Mouse (Mus musculus): ENCODE measurements at regions not wholly inside any gene's neighbourhood (a gene's known extent, or its start where the extent isn't known, plus 50 kb on each side); places are given as distances from the start of the nearest gene placed in this dataset.

- 26% methylated on average over 14 of the region's 15 CpGs for WGBS
- Histone ChIP-seq H3K4me1 (ENCODE audit: control insufficient read depth, insufficient read depth, low read length) (peaks cover 21% of the 10 kb centered on the region), H3K4me3 (replicated peaks; ENCODE audit: extremely low read depth, low read depth, low read length) (no peak overlapping the region)
- TF ChIP-seq CTCF (IDR thresholded peaks at IDR 0.05; ENCODE audit: insufficient read depth, low read length) (no peak), POLR2A (IDR thresholded peaks at IDR 0.05; ENCODE audit: borderline replicate concordance, extremely low read depth, low read depth, low read length) (no peak)
- peak; percentile 39 for DNase-seq
Observed at GRCm38 (mm10) chr13:97645107-97646020, 115.1 kb downstream of the Gm10260 start.

- WGBS = 51% methylated on average over 3 of the region's 3 CpGs
- H3K4me3 ChIP-seq (replicated peaks; ENCODE audit: extremely low read depth, low read depth, low read length) = no peak overlapping the region
- TF ChIP-seq POLR2A (IDR thresholded peaks at IDR 0.05; ENCODE audit: borderline replicate concordance, extremely low read depth, low read depth, low read length) = no peak
- TF ChIP-seq CTCF (IDR thresholded peaks at IDR 0.05; ENCODE audit: insufficient read depth, low read length) = no peak
- H3K4me1 ChIP-seq (ENCODE audit: control insufficient read depth, insufficient read depth, low read length) = peaks cover 7% of the 10 kb centered on the region; the same call in 1 of the 2 replicates
- DNase-seq = no peak
Observed at GRCm38 (mm10) chr13:97640236-97640635, 120.2 kb downstream of the Gm10260 start.

GRCm38 (mm10) chr13:97639656-97640055 lies 120.8 kb downstream of the Gm10260 start:
- Histone ChIP-seq H3K4me3 (replicated peaks; ENCODE audit: extremely low read depth, low read depth, low read length) (no peak overlapping the region), H3K4me1 (ENCODE audit: control insufficient read depth, insufficient read depth, low read length) (peaks cover 1% of the 10 kb centered on the region; the same call in 1 of the 2 replicates)
- no peak for DNase-seq
- TF ChIP-seq CTCF (IDR thresholded peaks at IDR 0.05; ENCODE audit: insufficient read depth, low read length) = no peak
- 82% methylated on average over 3 of the region's 3 CpGs for WGBS

DNA sequence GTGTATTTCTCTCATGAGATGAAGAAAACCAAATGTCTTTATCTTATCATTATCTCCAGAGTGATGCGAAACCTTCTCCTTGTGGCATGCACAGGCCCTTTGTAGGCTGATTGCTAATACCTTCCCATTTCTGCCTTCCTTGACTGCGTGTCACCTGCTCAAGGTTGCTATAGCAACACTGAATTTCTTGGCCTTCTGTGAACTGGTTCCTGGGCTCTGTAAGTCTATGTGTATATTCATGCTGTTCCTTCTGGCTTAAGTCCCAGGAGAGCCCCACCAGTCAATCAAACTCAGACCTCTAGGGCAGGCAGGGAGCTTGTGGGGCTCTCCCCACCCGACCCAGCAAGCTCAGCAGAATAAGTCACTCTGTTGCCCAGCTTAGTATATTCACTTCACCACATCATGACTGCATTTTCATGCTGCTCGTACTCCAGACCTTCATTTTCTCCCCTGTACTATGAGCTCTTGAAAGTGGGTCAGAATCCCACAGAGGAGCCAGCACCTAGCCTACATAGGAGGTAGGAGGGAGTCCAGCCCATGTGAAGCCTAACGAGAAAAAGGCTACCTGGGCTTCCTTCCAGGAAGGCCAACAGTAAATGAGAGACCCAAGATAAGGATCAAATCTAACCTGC lies 121.9 kb downstream of the Gm10260 start:
- no peaks in the 10 kb centered on the region for H3K4me1 ChIP-seq (ENCODE audit: control insufficient read depth, insufficient read depth, low read length)
- TF ChIP-seq CTCF (IDR thresholded peaks at IDR 0.05; ENCODE audit: insufficient read depth, low read length) (no peak), POLR2A (IDR thresholded peaks at IDR 0.05; ENCODE audit: borderline replicate concordance, extremely low read depth, low read depth, low read length) (no peak)
- no peak overlapping the region for H3K4me3 ChIP-seq (replicated peaks; ENCODE audit: extremely low read depth, low read depth, low read length)
- WGBS = 69% methylated on average over 5 of the region's 5 CpGs
- DNase-seq = no peak

DNA sequence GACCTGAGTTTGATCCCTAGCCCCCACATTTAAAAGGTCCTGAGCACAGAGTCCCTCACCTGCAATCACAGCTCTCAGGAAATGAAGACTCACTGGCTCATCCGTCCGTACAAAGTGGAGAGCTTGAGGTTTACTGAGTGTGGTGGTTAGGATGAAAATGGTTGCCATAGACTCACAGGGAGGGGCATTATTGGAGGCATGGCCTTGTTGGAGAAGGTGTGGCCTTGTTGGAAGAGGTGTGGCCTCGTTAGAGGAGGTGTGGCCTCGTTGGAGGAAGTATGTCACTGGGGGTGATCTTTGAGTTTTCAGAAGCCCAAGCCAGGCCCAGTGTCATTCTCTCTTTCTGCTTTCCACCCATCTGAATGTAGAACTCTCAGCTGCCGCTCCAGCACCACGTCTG lies 122.9 kb downstream of the Gm10260 start:
- Histone ChIP-seq H3K4me3 (replicated peaks; ENCODE audit: extremely low read depth, low read depth, low read length) (no peak overlapping the region), H3K4me1 (ENCODE audit: control insufficient read depth, insufficient read depth, low read length) (no peaks in the 10 kb centered on the region)
- TF ChIP-seq CTCF (IDR thresholded peaks at IDR 0.05; ENCODE audit: insufficient read depth, low read length) (no peak), POLR2A (IDR thresholded peaks at IDR 0.05; ENCODE audit: borderline replicate concordance, extremely low read depth, low read depth, low read length) (no peak)
- 90% methylated on average over 6 of the region's 6 CpGs for WGBS
- no peak for DNase-seq

DNA sequence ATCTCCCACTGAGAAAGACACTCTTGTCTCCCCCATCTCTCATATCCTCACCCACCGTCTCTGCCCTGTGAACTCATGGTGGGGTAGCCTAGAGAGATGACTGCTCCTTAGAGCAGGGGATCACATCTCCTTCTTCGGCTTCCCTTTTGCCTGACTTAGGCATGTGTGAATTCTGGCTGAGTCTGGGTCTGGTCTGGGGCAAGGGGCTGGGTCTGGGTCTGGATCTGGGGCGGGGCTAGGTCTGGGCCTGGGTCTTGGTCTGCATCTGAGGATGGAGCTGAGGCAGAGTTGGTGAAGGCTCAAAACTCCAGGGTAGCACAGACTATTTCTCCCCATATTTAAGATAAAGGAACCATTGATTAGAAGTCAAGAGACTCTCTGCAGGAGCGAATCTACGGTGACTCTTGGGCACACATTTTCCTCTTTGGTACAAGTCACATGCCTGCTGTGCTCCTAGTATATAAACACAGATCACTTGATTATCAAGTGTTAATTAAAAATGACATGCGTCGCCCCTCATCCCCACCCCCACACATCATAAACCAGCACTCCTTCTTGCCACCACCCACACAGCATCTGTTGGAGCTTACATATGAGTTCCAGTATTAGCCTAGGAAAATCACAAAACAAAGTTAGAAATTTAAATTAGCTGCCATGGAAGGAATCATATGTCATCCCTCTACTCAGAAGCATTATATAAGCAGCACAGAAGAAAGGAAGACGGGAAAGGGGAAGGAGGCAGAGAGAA lies 126.2 kb downstream of the Gm10260 start:
- WGBS = 79% methylated on average over 8 of the region's 8 CpGs
- Histone ChIP-seq H3K4me1 (ENCODE audit: control insufficient read depth, insufficient read depth, low read length) (no peaks in the 10 kb centered on the region), H3K4me3 (replicated peaks; ENCODE audit: extremely low read depth, low read depth, low read length) (no peak overlapping the region)
- no peak for DNase-seq
- TF ChIP-seq POLR2A (IDR thresholded peaks at IDR 0.05; ENCODE audit: borderline replicate concordance, extremely low read depth, low read depth, low read length) (no peak), CTCF (IDR thresholded peaks at IDR 0.05; ENCODE audit: insufficient read depth, low read length) (no peak)

- TF ChIP-seq POLR2A (IDR thresholded peaks at IDR 0.05; ENCODE audit: borderline replicate concordance, extremely low read depth, low read depth, low read length) (no peak), CTCF (IDR thresholded peaks at IDR 0.05; ENCODE audit: insufficient read depth, low read length) (no peak)
- H3K4me3 ChIP-seq (replicated peaks; ENCODE audit: extremely low read depth, low read depth, low read length) = no peak overlapping the region
- no peak for DNase-seq
- H3K4me1 ChIP-seq (ENCODE audit: control insufficient read depth, insufficient read depth, low read length) = no peaks in the 10 kb centered on the region
- WGBS = 76% methylated on average over 4 of the region's 4 CpGs
Observed at GRCm38 (mm10) chr13:97633551-97633950, 126.9 kb downstream of the Gm10260 start.

- WGBS = 76% methylated on average over 13 of the region's 13 CpGs
- TF ChIP-seq CTCF (IDR thresholded peaks at IDR 0.05; ENCODE audit: insufficient read depth, low read length) = no peak
- no peak for TF ChIP-seq POLR2A (IDR thresholded peaks at IDR 0.05; ENCODE audit: borderline replicate concordance, extremely low read depth, low read depth, low read length)
- Histone ChIP-seq H3K4me3 (replicated peaks; ENCODE audit: extremely low read depth, low read depth, low read length) (no peak overlapping the region), H3K4me1 (ENCODE audit: control insufficient read depth, insufficient read depth, low read length) (no peaks in the 10 kb centered on the region)
- DNase-seq = no peak
Observed at GRCm38 (mm10) chr13:97631872-97632402, 128.5 kb downstream of the Gm10260 start.

DNA sequence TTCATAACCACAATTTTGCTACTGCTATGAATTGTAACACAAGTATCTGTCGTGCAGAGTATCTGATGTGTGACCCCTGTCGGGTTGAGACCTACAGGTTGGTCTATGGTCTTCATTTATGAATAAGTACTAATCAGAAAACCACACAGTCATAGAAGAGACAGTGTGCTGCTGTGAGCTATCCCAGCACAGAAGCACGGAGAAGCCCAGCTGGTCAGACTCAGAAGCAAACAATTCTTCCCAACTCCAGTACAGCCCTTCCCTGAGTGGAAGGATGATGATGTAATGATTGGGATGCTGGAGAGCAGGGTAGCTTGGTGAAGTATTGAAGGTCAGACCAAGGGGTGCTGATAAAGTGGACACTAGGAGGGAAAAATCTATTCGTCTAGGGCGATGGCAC lies 129.5 kb downstream of the Gm10260 start:
- DNase-seq = no peak
- H3K4me1 ChIP-seq (ENCODE audit: control insufficient read depth, insufficient read depth, low read length) = no peaks in the 10 kb centered on the region
- no peak overlapping the region for H3K4me3 ChIP-seq (replicated peaks; ENCODE audit: extremely low read depth, low read depth, low read length)
- WGBS = 85% methylated on average over 5 of the region's 5 CpGs
- TF ChIP-seq CTCF (IDR thresholded peaks at IDR 0.05; ENCODE audit: insufficient read depth, low read length) (no peak), POLR2A (IDR thresholded peaks at IDR 0.05; ENCODE audit: borderline replicate concordance, extremely low read depth, low read depth, low read length) (no peak)

Data from lung, adult 2 months (tissue).